Mouse (Mus musculus): ENCODE data around the gene Cyp2a4.
"Not testable (repeated sequence)": the region's sequence is repeated elsewhere in the genome, so short reads cannot be mapped to it uniquely, and the experiment has no call there.

The Cyp2a4 gene

GRCm38 (mm10) chr7:26306926-26307325, at the start of gene Cyp2a4:
TSS of gene Cyp2a4 (plus strand) at chr7:26307169.
- not testable (repeated sequence) for H3K36me3 ChIP-seq (ENCODE audit: insufficient read depth, low read length); H3K27me3 ChIP-seq (ENCODE audit: insufficient read depth, low read length); H3K4me1 ChIP-seq (replicated peaks; ENCODE audit: low read depth, low read length); H3K4me3 ChIP-seq (replicated peaks; ENCODE audit: low read length)
- H3K9me3 ChIP-seq (ENCODE audit: low read length), result peaks cover 12% of the 10 kb centered on the region; the same call in 1 of the 2 replicates

GRCm38 (mm10) chr7:26260034-26260433, 46.9 kb upstream of the Cyp2a4 start, which contains the start of gene Vmn1r184:
TSS of gene Vmn1r184 (plus strand) at chr7:26260334.
- H3K4me3 ChIP-seq (replicated peaks; ENCODE audit: low read length); H3K9me3 ChIP-seq (ENCODE audit: low read length); H3K36me3 ChIP-seq (ENCODE audit: insufficient read depth, low read length); H3K4me1 ChIP-seq (replicated peaks; ENCODE audit: low read depth, low read length); H3K27me3 ChIP-seq (ENCODE audit: insufficient read depth, low read length): not testable (repeated sequence)

- not testable (repeated sequence) for H3K4me1 ChIP-seq (replicated peaks; ENCODE audit: low read depth, low read length); H3K9me3 ChIP-seq (ENCODE audit: low read length); H3K27me3 ChIP-seq (ENCODE audit: insufficient read depth, low read length); H3K36me3 ChIP-seq (ENCODE audit: insufficient read depth, low read length); H3K4me3 ChIP-seq (replicated peaks; ENCODE audit: low read length)
Measured at GRCm38 (mm10) chr7:26303429-26304166, 3.4 kb upstream of the Cyp2a4 start.

GRCm38 (mm10) chr7:26311786-26312185, 4.8 kb downstream of the Cyp2a4 start:
- not testable (repeated sequence) for H3K36me3 ChIP-seq (ENCODE audit: insufficient read depth, low read length); H3K27me3 ChIP-seq (ENCODE audit: insufficient read depth, low read length); H3K4me1 ChIP-seq (replicated peaks; ENCODE audit: low read depth, low read length); H3K4me3 ChIP-seq (replicated peaks; ENCODE audit: low read length)
- peaks cover 12% of the 10 kb centered on the region; the same call in 1 of the 2 replicates for H3K9me3 ChIP-seq (ENCODE audit: low read length)

GRCm38 (mm10) chr7:26315194-26315593, 8.2 kb downstream of the Cyp2a4 start:
- H3K27me3 ChIP-seq (ENCODE audit: insufficient read depth, low read length); H3K4me1 ChIP-seq (replicated peaks; ENCODE audit: low read depth, low read length): not testable (repeated sequence)

GRCm38 (mm10) chr7:26315809-26316208, 8.8 kb downstream of the Cyp2a4 start:
- H3K4me3 ChIP-seq (replicated peaks; ENCODE audit: low read length); H3K4me1 ChIP-seq (replicated peaks; ENCODE audit: low read depth, low read length); H3K9me3 ChIP-seq (ENCODE audit: low read length); H3K27me3 ChIP-seq (ENCODE audit: insufficient read depth, low read length); H3K36me3 ChIP-seq (ENCODE audit: insufficient read depth, low read length): not testable (repeated sequence)

More at GRCm38 (mm10) chr7:26315194-26315593, 8.2 kb downstream of the Cyp2a4 start:
- not testable (repeated sequence) for H3K9me3 ChIP-seq (ENCODE audit: low read length); H3K36me3 ChIP-seq (ENCODE audit: insufficient read depth, low read length); H3K4me3 ChIP-seq (replicated peaks; ENCODE audit: low read length)

- H3K4me3 ChIP-seq (replicated peaks; ENCODE audit: low read length); H3K4me1 ChIP-seq (replicated peaks; ENCODE audit: low read depth, low read length); H3K36me3 ChIP-seq (ENCODE audit: insufficient read depth, low read length); H3K27me3 ChIP-seq (ENCODE audit: insufficient read depth, low read length); H3K9me3 ChIP-seq (ENCODE audit: low read length): not testable (repeated sequence)
- peak; percentile 45 for TF ChIP-seq CTCF (conservative IDR thresholded peaks at IDR 0.05; ENCODE audit: low read length)
Measured at GRCm38 (mm10) chr7:26320361-26320760, 13.4 kb downstream of the Cyp2a4 start.

- not testable (repeated sequence) for H3K36me3 ChIP-seq (ENCODE audit: insufficient read depth, low read length); H3K4me1 ChIP-seq (replicated peaks; ENCODE audit: low read depth, low read length); H3K4me3 ChIP-seq (replicated peaks; ENCODE audit: low read length); H3K27me3 ChIP-seq (ENCODE audit: insufficient read depth, low read length)
- peaks cover 52% of the 10 kb centered on the region for H3K9me3 ChIP-seq (ENCODE audit: low read length)
Measured at GRCm38 (mm10) chr7:26350177-26350576, 43.2 kb downstream of the Cyp2a4 start.

GRCm38 (mm10) chr7:26352258-26352657, 45.3 kb downstream of the Cyp2a4 start:
- not testable (repeated sequence) for H3K4me3 ChIP-seq (replicated peaks; ENCODE audit: low read length); H3K36me3 ChIP-seq (ENCODE audit: insufficient read depth, low read length); H3K27me3 ChIP-seq (ENCODE audit: insufficient read depth, low read length); H3K4me1 ChIP-seq (replicated peaks; ENCODE audit: low read depth, low read length)
- peaks cover 41% of the 10 kb centered on the region for H3K9me3 ChIP-seq (ENCODE audit: low read length)

- peaks cover 59% of the 10 kb centered on the region for H3K9me3 ChIP-seq (ENCODE audit: low read length)
- H3K4me1 ChIP-seq (replicated peaks; ENCODE audit: low read depth, low read length); H3K36me3 ChIP-seq (ENCODE audit: insufficient read depth, low read length); H3K4me3 ChIP-seq (replicated peaks; ENCODE audit: low read length); H3K27me3 ChIP-seq (ENCODE audit: insufficient read depth, low read length): not testable (repeated sequence)
Measured at GRCm38 (mm10) chr7:26356719-26357118, 49.8 kb downstream of the Cyp2a4 start.

All from E14TG2a.4 (cell line).